Mouse (Mus musculus): Measurements from ENCODE around the gene Kif16b. TPM values are rescaled to one million over a fixed set of nuclear protein-coding genes. Genes with fewer than 3 reads are reported as not detected.

The Kif16b gene
- total RNA-seq, 2 experiments from 2014 or later: 15.7 to 17.3 TPM

- Histone ChIP-seq H3K27ac (no peak overlapping the region), H3K4me3 (no peak overlapping the region)
- DNase-seq (ENCODE audit: extremely low spot score in 1 of 2, low spot score in 2 of 2): no peak
- intact Hi-C loops (cut with DNase I): no loop called here
- TF ChIP-seq CTCF (IDR thresholded peaks at IDR 0.05): no peak
Measured at GRCm38 (mm10) chr2:142724215-142725001, 176.9 kb downstream of the Kif16b start.

GRCm38 (mm10) chr2:142720174-142720573 is 181.2 kb downstream of the Kif16b start:
- TF ChIP-seq CTCF (IDR thresholded peaks at IDR 0.05): no peak
- no peak overlapping the region for H3K4me3 ChIP-seq
- intact Hi-C loops (cut with DNase I): no loop called here
- DNase-seq (ENCODE audit: extremely low spot score in 1 of 2, low spot score in 2 of 2): no peak
- H3K27ac ChIP-seq: no peak overlapping the region

GRCm38 (mm10) chr2:142718998-142719397 is 182.3 kb downstream of the Kif16b start:
- intact Hi-C loops (cut with DNase I): loop anchor here (5.0 kb wide), 1 partner anchor 457 kb away; no protein-coding TSS in a partner anchor
- H3K4me3 ChIP-seq: no peak overlapping the region

GRCm38 (mm10) chr2:142717591-142717990 is 183.7 kb downstream of the Kif16b start:
- intact Hi-C loops (cut with DNase I): loop anchor here (5.0 kb wide), 1 partner anchor 455 kb away; no protein-coding TSS in a partner anchor
- no peak for TF ChIP-seq CTCF (IDR thresholded peaks at IDR 0.05)

More at GRCm38 (mm10) chr2:142718998-142719397, 182.3 kb downstream of the Kif16b start:
- DNase-seq (ENCODE audit: extremely low spot score in 1 of 2, low spot score in 2 of 2): no peak
- no peak for TF ChIP-seq CTCF (IDR thresholded peaks at IDR 0.05)
- no peak overlapping the region for H3K27ac ChIP-seq

GRCm38 (mm10) chr2:142715912-142716260 is 185.4 kb downstream of the Kif16b start:
- intact Hi-C loops (cut with DNase I): loop anchor here (5.0 kb wide), 1 partner anchor 454 kb away; no protein-coding TSS in a partner anchor
- Histone ChIP-seq H3K4me3 (no peak overlapping the region), H3K27ac (no peak overlapping the region)
- TF ChIP-seq CTCF (IDR thresholded peaks at IDR 0.05): no peak
- DNase-seq (ENCODE audit: extremely low spot score in 1 of 2, low spot score in 2 of 2): no peak

More at GRCm38 (mm10) chr2:142717591-142717990, 183.7 kb downstream of the Kif16b start:
- H3K4me3 ChIP-seq: no peak overlapping the region
- DNase-seq (ENCODE audit: extremely low spot score in 1 of 2, low spot score in 2 of 2): no peak
- H3K27ac ChIP-seq: no peak overlapping the region

GRCm38 (mm10) chr2:142715186-142715911 is 186.0 kb downstream of the Kif16b start:
- no peak for TF ChIP-seq CTCF (IDR thresholded peaks at IDR 0.05)
- no peak overlapping the region for H3K4me3 ChIP-seq
- no peak overlapping the region for H3K27ac ChIP-seq
- intact Hi-C loops (cut with DNase I): loop anchor here (5.0 kb wide), 1 partner anchor 453 kb away; no protein-coding TSS in a partner anchor
- no peak for DNase-seq (ENCODE audit: extremely low spot score in 1 of 2, low spot score in 2 of 2)

GRCm38 (mm10) chr2:142712727-142713126 is 188.6 kb downstream of the Kif16b start:
- Histone ChIP-seq H3K27ac (no peak overlapping the region), H3K4me3 (no peak overlapping the region)
- DNase-seq (ENCODE audit: extremely low spot score in 1 of 2, low spot score in 2 of 2): no peak
- no peak for TF ChIP-seq CTCF (IDR thresholded peaks at IDR 0.05)
- intact Hi-C loops (cut with DNase I): no loop called here

GRCm38 (mm10) chr2:142709326-142709725 is 192.0 kb downstream of the Kif16b start:
- DNase-seq (ENCODE audit: extremely low spot score in 1 of 2, low spot score in 2 of 2): no peak

GRCm38 (mm10) chr2:142700689-142701088 is 200.6 kb downstream of the Kif16b start:
- DNase-seq (ENCODE audit: extremely low spot score in 1 of 2, low spot score in 2 of 2): no peak
- intact Hi-C loops (cut with DNase I): no loop called here
- Histone ChIP-seq H3K4me3 (no peak overlapping the region), H3K27ac (no peak overlapping the region)
- no peak for TF ChIP-seq CTCF (IDR thresholded peaks at IDR 0.05)

More at GRCm38 (mm10) chr2:142709326-142709725, 192.0 kb downstream of the Kif16b start:
- intact Hi-C loops (cut with DNase I): no loop called here
- no peak for TF ChIP-seq CTCF (IDR thresholded peaks at IDR 0.05)
- Histone ChIP-seq H3K27ac (no peak overlapping the region), H3K4me3 (no peak overlapping the region)

GRCm38 (mm10) chr2:142698650-142699049 is 202.7 kb downstream of the Kif16b start:
- no peak for DNase-seq (ENCODE audit: extremely low spot score in 1 of 2, low spot score in 2 of 2)
- no peak for TF ChIP-seq CTCF (IDR thresholded peaks at IDR 0.05)
- no peak overlapping the region for H3K4me3 ChIP-seq
- intact Hi-C loops (cut with DNase I): no loop called here
- no peak overlapping the region for H3K27ac ChIP-seq

- Histone ChIP-seq H3K4me3 (no peak overlapping the region), H3K27ac (no peak overlapping the region)
- no peak for DNase-seq (ENCODE audit: extremely low spot score in 1 of 2, low spot score in 2 of 2)
- intact Hi-C loops (cut with DNase I): no loop called here
- TF ChIP-seq CTCF (IDR thresholded peaks at IDR 0.05): no peak
Measured at GRCm38 (mm10) chr2:142694936-142695331, 206.4 kb downstream of the Kif16b start.

Measured in left cerebral cortex, adult 2 months (tissue).